ENCODE assay signal across 22 mouse cellular contexts in genomic region chr6:24569711-24570110, GRCm38 (mm10). TPM values are rescaled to one million over a fixed set of nuclear protein-coding genes. Genes with fewer than 3 reads are reported as not detected.
"Had no signal": no experiment of that assay in that cellular context is flagged by ENCODE, and none has a peak within 500 bp of the region (broad histone marks: within the 10 kb centered on the region; RNA-seq: fewer than 3 reads in every experiment).

No protein-coding gene starts in this region.

- H3K9me3 ChIP-seq: limb, embryonic 15.5 days; liver, embryonic 13.5 days; midbrain, embryonic 13.5 days; neural tube, embryonic 12.5 days; stomach, embryonic 15.5 days had no signal

- DNase-seq: kidney, adult 9 months; kidney, postnatal 36 days; layer of hippocampus, adult 9-11 months; layer of hippocampus, postnatal 36 days; liver, embryonic 13.5 days; lung, adult 18-20 months; lung, postnatal 36 days; right cerebral cortex, postnatal 14 days; thymus, postnatal 4 days had no signal

- H3K4me3 ChIP-seq: limb, embryonic 15.5 days; liver, embryonic 13.5 days; midbrain, embryonic 13.5 days; neural tube, embryonic 12.5 days; stomach, embryonic 15.5 days had no signal

- H3K4me2 ChIP-seq: limb, embryonic 15.5 days; liver, embryonic 13.5 days; midbrain, embryonic 13.5 days; neural tube, embryonic 12.5 days; stomach, embryonic 15.5 days had no signal

- H3K27ac ChIP-seq: kidney, postnatal 0 days; limb, embryonic 15.5 days; liver, embryonic 13.5 days; midbrain, embryonic 13.5 days; neural tube, embryonic 12.5 days; stomach, embryonic 15.5 days had no signal

- H3K27me3 ChIP-seq: limb, embryonic 15.5 days; liver, embryonic 13.5 days; midbrain, embryonic 13.5 days; neural tube, embryonic 12.5 days; stomach, embryonic 15.5 days had no signal

- H3K4me1 ChIP-seq: limb, embryonic 15.5 days; liver, embryonic 13.5 days; midbrain, embryonic 13.5 days; neural tube, embryonic 12.5 days; stomach, embryonic 15.5 days had no signal

- H3K36me3 ChIP-seq: limb, embryonic 15.5 days; liver, embryonic 13.5 days; midbrain, embryonic 13.5 days; neural tube, embryonic 12.5 days; stomach, embryonic 15.5 days had no signal

- H3K9ac ChIP-seq: limb, embryonic 15.5 days; liver, embryonic 13.5 days; midbrain, embryonic 13.5 days; neural tube, embryonic 12.5 days; stomach, embryonic 15.5 days had no signal

RNA-seq across cellular contexts. Expression of gene Lmod2, which starts 27.9 kb away (rescaled TPM):
- total RNA-seq: layer of hippocampus, adult 18-20 months; layer of hippocampus, postnatal 36 days; left cerebral cortex, postnatal 25 days; megakaryocyte progenitor cell, adult 5-6 weeks; monocyte, adult 5-6 weeks; neutrophil, adult 5-6 weeks had no signal
- polyA plus RNA-seq: kidney, postnatal 0 days; limb, embryonic 11.5 days; midbrain, embryonic 13.5 days; neural tube, embryonic 12.5 days; spleen, adult 2 months had no signal

RNA-seq across cellular contexts. Expression of gene Asb15, which starts 41.8 kb away (rescaled TPM):
- total RNA-seq: layer of hippocampus, adult 18-20 months; layer of hippocampus, postnatal 36 days; left cerebral cortex, adult 8-10 months; left cerebral cortex, postnatal 25 days; megakaryocyte progenitor cell, adult 5-6 weeks; monocyte, adult 5-6 weeks; neutrophil, adult 5-6 weeks had no signal
- polyA plus RNA-seq: limb, embryonic 11.5 days; limb, embryonic 15.5 days; liver, embryonic 13.5 days; midbrain, embryonic 13.5 days; neural tube, embryonic 12.5 days; spleen, adult 2 months; stomach, embryonic 15.5 days had no signal

RNA-seq across cellular contexts. Expression of gene Iqub, which starts 54.8 kb away (rescaled TPM):
- total RNA-seq: megakaryocyte progenitor cell, adult 5-6 weeks; neutrophil, adult 5-6 weeks had no signal
- polyA plus RNA-seq: limb, embryonic 11.5 days; liver, embryonic 13.5 days; spleen, adult 2 months had no signal
